Mouse (Mus musculus) embryonic facial prominence, embryonic 11.5 days (tissue): Measurements from ENCODE around the gene Mybl2. TPM values are rescaled to one million over a fixed set of nuclear protein-coding genes. Genes with fewer than 3 reads are reported as not detected.
A peak's percentile ranks its signal among the peaks of the same experiment; 100 is the strongest.

Source experiments
- ATAC-seq: fragments of 200-750 bp; cut with Nextera tagmentation; replicated peaks from 2 replicates; pipeline ENCODE4 v1.8.0; 2017; ENCODE audit warnings: low read depth; ENCODE audit not compliant: insufficient number of reproducible peaks, low FRiP score, low TSS enrichment
- DNase-seq: peaks from one replicate; pipeline ENCODE4 v3.0.0-alpha.2; 2015; ENCODE audit warnings: low spot score
- H3K27ac ChIP-seq: fragments of 300-500 bp; sonication (generic); replicated peaks from 2 replicates; pipeline ENCODE4 v1.5.1; 2014; ENCODE audit warnings: mild to moderate bottlenecking, low read depth, low read length, control low read depth
- H3K27me3 ChIP-seq: fragments of 300-500 bp; sonication (generic); 2 replicates; pipeline ENCODE4 v1.6.1; 2014; ENCODE audit warnings: mild to moderate bottlenecking, low read length, moderate library complexity, mixed read lengths; ENCODE audit not compliant: control insufficient read depth, insufficient read depth
- H3K36me3 ChIP-seq: fragments of 300-500 bp; sonication (generic); replicated peaks from 2 replicates; pipeline ENCODE4 v1.6.1; 2014; ENCODE audit warnings: low read depth, mild to moderate bottlenecking, low read length, moderate library complexity, mixed read lengths; ENCODE audit not compliant: control insufficient read depth, insufficient read depth
- H3K4me1 ChIP-seq: fragments of 300-500 bp; sonication (generic); 2 replicates; pipeline ENCODE4 v1.6.1; 2014; ENCODE audit warnings: low read length, mixed read lengths; ENCODE audit not compliant: control insufficient read depth, insufficient read depth
- H3K4me2 ChIP-seq: fragments of 300-500 bp; sonication (generic); 2 replicates; pipeline ENCODE4 v1.6.1; 2014; ENCODE audit warnings: low read depth, mild to moderate bottlenecking, control low read depth, low read length, moderate library complexity
- H3K4me3 ChIP-seq: fragments of 300-500 bp; sonication (generic); 2 replicates; pipeline ENCODE4 v1.5.1; 2014; ENCODE audit warnings: low read depth, low read length, control low read depth
- H3K9ac ChIP-seq: fragments of 300-500 bp; sonication (generic); replicated peaks from 2 replicates; pipeline ENCODE4 v1.6.1; 2014; ENCODE audit warnings: mild to moderate bottlenecking, control low read depth, low read length
- H3K9me3 ChIP-seq: fragments of 300-500 bp; sonication (generic); replicated peaks from 2 replicates; pipeline ENCODE4 v1.6.1; 2016; ENCODE audit warnings: mild to moderate bottlenecking, low read length, inconsistent platforms, mixed read lengths; ENCODE audit not compliant: control insufficient read depth
- WGBS: fragments of 180-500 bp; shearing (Covaris S2); extraction: QIAGEN DNeasy Blood & Tissue Kit; methylation state at CpG from one replicate; pipeline ENCODE4 v1.1.7; 2014; 5-methylcytosine and 5-hydroxymethylcytosine counted together
- microRNA-seq: library from miRNA; unstranded; fragments of <30 nt; microRNA quantifications from one replicate; pipeline ENCODE4, GENCODE M21; 2016; ENCODE audit warnings: borderline number of aligned reads
- polyA plus RNA-seq: library from polyadenylated mRNA; unstranded; fragments of >200 nt; fragmentation: Nextera tagmentation; extraction: Ambion mirVana; gene quantifications from 2 replicates; pipeline ENCODE4 v1.2.1, GENCODE M21; 2014

The Mybl2 gene
- polyA plus RNA-seq, 1 experiment from 2014 or later: 25.6 TPM

GRCm38 (mm10) chr2:163122319-163122718, 67.8 kb downstream of the Mybl2 start:
- no peaks in the 10 kb centered on the region for H3K9me3 ChIP-seq
- H3K4me3 ChIP-seq: no peak overlapping the region
- WGBS: 34% methylated on average over 9 of the region's 9 CpGs
- ATAC-seq (peak; percentile 94), DNase-seq (peak; percentile 66)
- no peaks in the 10 kb centered on the region for H3K4me1 ChIP-seq
- no peaks in the 10 kb centered on the region; the same call in 1 of the 2 replicates for H3K27me3 ChIP-seq
- no peaks in the 10 kb centered on the region for H3K36me3 ChIP-seq
- no peak overlapping the region for H3K9ac ChIP-seq
- H3K27ac ChIP-seq: no peak overlapping the region
- peak overlapping the region; percentile 23 for H3K4me2 ChIP-seq

- Histone ChIP-seq H3K9ac (no peak overlapping the region), H3K27me3 (no peaks in the 10 kb centered on the region; the same call in 1 of the 2 replicates), H3K4me1 (no peaks in the 10 kb centered on the region), H3K4me2 (no peak overlapping the region), H3K9me3 (no peaks in the 10 kb centered on the region), H3K36me3 (no peaks in the 10 kb centered on the region), H3K27ac (no peak overlapping the region), H3K4me3 (no peak overlapping the region)
- no peak for ATAC-seq
- DNase-seq: no peak
- 83% methylated on average over 5 of the region's 5 CpGs for WGBS
Measured at GRCm38 (mm10) chr2:163123496-163123895, 69.0 kb downstream of the Mybl2 start.

DNA sequence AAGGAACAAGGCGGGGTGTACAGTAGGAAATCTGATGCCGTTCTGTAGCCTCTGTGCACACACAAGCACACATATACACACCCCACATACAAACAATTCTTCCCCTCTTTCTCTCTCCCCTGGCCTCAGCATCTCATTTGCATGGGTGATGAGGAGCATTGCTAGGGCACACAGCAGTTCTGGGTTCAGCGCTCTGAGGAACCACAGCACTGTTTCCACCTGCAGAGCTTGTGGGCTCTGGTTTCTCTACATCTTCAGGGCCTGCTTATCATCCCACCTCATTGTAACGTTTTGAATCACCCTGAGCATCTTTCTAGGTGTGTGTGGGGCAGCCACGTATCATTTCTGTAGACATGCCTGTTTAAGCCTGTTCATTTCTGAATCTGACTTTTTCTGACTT, 76.3 kb downstream of the Mybl2 start:
- Histone ChIP-seq H3K9ac (no peak overlapping the region), H3K4me2 (no peak overlapping the region), H3K27ac (no peak overlapping the region), H3K36me3 (no peaks in the 10 kb centered on the region), H3K27me3 (no peaks in the 10 kb centered on the region), H3K4me1 (no peaks in the 10 kb centered on the region), H3K4me3 (no peak overlapping the region), H3K9me3 (no peaks in the 10 kb centered on the region)
- no peak for DNase-seq
- 82% methylated on average over 5 of the region's 5 CpGs for WGBS
- no peak for ATAC-seq

DNA sequence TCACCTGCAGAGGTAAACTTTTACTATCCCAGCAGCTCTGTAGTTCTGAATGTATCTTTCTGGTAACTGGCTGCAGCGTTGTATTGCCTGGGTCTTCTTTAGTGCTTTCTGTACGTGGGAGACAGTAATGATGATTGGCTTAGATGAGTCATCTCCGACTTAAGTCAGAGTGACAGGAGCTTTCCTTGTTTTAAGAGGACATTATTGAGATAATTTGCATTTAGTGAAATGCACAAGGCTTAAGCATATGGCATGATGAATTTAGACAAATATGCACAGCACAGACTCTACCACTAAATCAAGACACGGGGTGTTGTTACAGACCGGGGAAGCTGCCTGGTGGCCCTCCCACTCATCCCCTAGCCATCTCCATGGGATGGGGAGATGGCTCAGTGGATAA, 77.8 kb downstream of the Mybl2 start:
- Histone ChIP-seq H3K4me2 (no peak overlapping the region), H3K4me3 (no peak overlapping the region), H3K36me3 (no peaks in the 10 kb centered on the region), H3K27me3 (no peaks in the 10 kb centered on the region), H3K27ac (no peak overlapping the region), H3K4me1 (no peaks in the 10 kb centered on the region), H3K9me3 (no peaks in the 10 kb centered on the region), H3K9ac (no peak overlapping the region)
- 91% methylated on average over 5 of the region's 5 CpGs for WGBS
- ATAC-seq (no peak), DNase-seq (no peak)

Small RNA genes within 50 kb of the gene (microRNA-seq; reads per million reads assigned to microRNA genes)
- not detected for gene Gm22174
- gene Mir7003: not detected

Other genes with a start within 250 kb of the Mybl2 start
- 301 and 327 TPM in 2 replicates for gene Srsf6, start 123.2 kb upstream of the Mybl2 start, polyA plus RNA-seq
- gene L3mbtl1, start 111.2 kb upstream of the Mybl2 start, polyA plus RNA-seq: 0.06 and 0.15 TPM in 2 replicates
- gene Sgk2, start 67.4 kb upstream of the Mybl2 start, polyA plus RNA-seq: not detected in 2 replicates
- gene Ift52, start 37.3 kb upstream of the Mybl2 start, polyA plus RNA-seq: 60.4 and 61.6 TPM in 2 replicates
- not detected in 2 replicates for gene Gtsf1l, start 33.2 kb downstream of the Mybl2 start, polyA plus RNA-seq
- gene Tox2, start 148.4 kb downstream of the Mybl2 start, polyA plus RNA-seq: 10.8 and 13.2 TPM in 2 replicates